Mouse (Mus musculus): Measurements from ENCODE around the gene Sbno1. TPM values are rescaled to one million over a fixed set of nuclear protein-coding genes. Genes with fewer than 3 reads are reported as not detected.

Sbno1 gene
- polyA plus RNA-seq, 1 experiment from 2014 or later, result 30.6 TPM

GRCm38 (mm10) chr5:124355425-124355959 is 70.3 kb downstream of the Sbno1 start:
- no peaks in the 10 kb centered on the region for H3K27me3 ChIP-seq (ENCODE audit: insufficient read depth, low read length)
- no peaks in the 10 kb centered on the region for H3K9me3 ChIP-seq (ENCODE audit: low read length)
- peaks cover 28% of the 10 kb centered on the region for H3K4me1 ChIP-seq (ENCODE audit: insufficient read depth)
- peak overlapping the region; percentile 97 for H3K4me3 ChIP-seq (ENCODE audit: low read depth, low read length)
- WGBS (ENCODE audit: insufficient replicate concordance), result 9% methylated on average over 12 of the region's 12 CpGs
- H3K27ac ChIP-seq (ENCODE audit: low read depth), result no peak overlapping the region
- H3K36me3 ChIP-seq (replicated peaks; ENCODE audit: insufficient read depth, low read length), result no peaks in the 10 kb centered on the region
- H3K9ac ChIP-seq (replicated peaks), result peak overlapping the region; percentile 97; the same call in 1 of the 2 replicates
- no peak for TF ChIP-seq CTCF (IDR thresholded peaks at IDR 0.05; ENCODE audit: low read depth)
- no peak for TF ChIP-seq EP300 (IDR thresholded peaks at IDR 0.05; ENCODE audit: low read depth)
- DNase-seq, result no peak
- ATAC-seq, result no peak
- H3K4me2 ChIP-seq (ENCODE audit: low read depth, low read length), result peak overlapping the region; percentile 75

- peak; percentile 52 for DNase-seq
- WGBS (ENCODE audit: insufficient replicate concordance), result under 1% methylated on average over 33 of the region's 60 CpGs
- peak overlapping the region; percentile 97 for H3K9ac ChIP-seq (replicated peaks)
- no peak for TF ChIP-seq CTCF (IDR thresholded peaks at IDR 0.05; ENCODE audit: low read depth)
- no peak for TF ChIP-seq EP300 (IDR thresholded peaks at IDR 0.05; ENCODE audit: low read depth)
- H3K4me3 ChIP-seq (ENCODE audit: low read depth, low read length), result peak overlapping the region; percentile 97
- H3K9me3 ChIP-seq (ENCODE audit: low read length), result no peaks in the 10 kb centered on the region
- ATAC-seq, result peak; percentile 76
- H3K27me3 ChIP-seq (ENCODE audit: insufficient read depth, low read length), result no peaks in the 10 kb centered on the region
- peaks cover 28% of the 10 kb centered on the region for H3K4me1 ChIP-seq (ENCODE audit: insufficient read depth)
- 0 out of 2 replicates have a peak, but pooled peaks cover under 1% of the 10 kb centered on the region for H3K36me3 ChIP-seq (replicated peaks; ENCODE audit: insufficient read depth, low read length)
- H3K27ac ChIP-seq (ENCODE audit: low read depth), result peak overlapping the region; percentile 95
- peak overlapping the region; percentile 75 for H3K4me2 ChIP-seq (ENCODE audit: low read depth, low read length)
These were observed 71.0 kb downstream of the Sbno1 start for GRCm38 (mm10) chr5:124354574-124355424.

DNA sequence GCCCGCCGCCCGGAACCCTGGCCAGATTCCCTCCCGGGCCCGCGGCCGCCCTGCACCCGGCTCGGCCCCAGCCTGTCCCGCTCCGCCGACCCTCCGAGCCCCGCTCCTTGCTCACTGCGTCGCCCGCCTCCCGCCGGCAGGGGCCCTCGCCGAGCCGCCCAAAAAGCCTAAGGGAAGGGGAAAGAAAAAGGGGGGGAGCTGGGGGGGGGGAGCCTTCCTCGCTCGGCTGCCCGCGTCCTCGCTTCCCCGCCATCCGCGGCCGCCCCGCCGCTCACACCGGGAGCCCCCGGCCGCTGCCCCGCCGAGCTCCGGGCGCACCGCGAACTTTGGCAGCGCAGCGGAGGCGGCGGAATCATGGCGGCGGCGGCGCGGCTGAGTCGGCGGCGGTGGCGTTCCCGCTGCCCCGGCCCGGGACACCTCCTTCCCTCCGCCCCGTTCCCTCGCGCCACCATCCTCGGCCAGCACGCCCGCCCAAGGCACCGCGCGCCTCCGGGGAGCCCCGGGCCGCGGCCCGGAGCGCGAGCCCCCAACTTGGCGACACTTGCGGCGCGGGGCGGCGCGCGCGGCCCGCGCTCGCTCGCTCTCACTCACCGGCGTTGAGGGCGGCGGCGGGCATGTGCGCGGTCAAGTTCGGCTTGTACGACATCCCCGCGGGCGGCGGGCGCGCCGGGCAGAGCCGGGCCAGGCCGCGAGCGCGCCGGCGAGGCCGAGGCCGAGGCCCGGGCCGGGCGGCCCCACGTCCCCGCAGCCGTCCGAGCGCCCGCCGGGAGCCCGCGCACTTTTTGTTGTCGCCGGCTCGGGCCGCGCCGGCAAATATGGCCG is 71.9 kb downstream of the Sbno1 start:
- Histone ChIP-seq H3K4me2 (ENCODE audit: low read depth, low read length) (peak overlapping the region; percentile 99), H3K4me3 (ENCODE audit: low read depth, low read length) (peak overlapping the region; percentile 97), H3K9ac (replicated peaks) (peak overlapping the region; percentile 97), H3K36me3 (replicated peaks; ENCODE audit: insufficient read depth, low read length) (peaks cover 8% of the 10 kb centered on the region), H3K9me3 (ENCODE audit: low read length) (no peaks in the 10 kb centered on the region), H3K27me3 (ENCODE audit: insufficient read depth, low read length) (no peaks in the 10 kb centered on the region), H3K4me1 (ENCODE audit: insufficient read depth) (peaks cover 28% of the 10 kb centered on the region), H3K27ac (ENCODE audit: low read depth) (peak overlapping the region; percentile 95)
- ATAC-seq (peak; percentile 60), DNase-seq (peak; percentile 82)
- TF ChIP-seq CTCF (IDR thresholded peaks at IDR 0.05; ENCODE audit: low read depth), result peak; percentile 59
- TF ChIP-seq EP300 (IDR thresholded peaks at IDR 0.05; ENCODE audit: low read depth), result no peak
- under 1% methylated on average over 39 of the region's 132 CpGs for WGBS (ENCODE audit: insufficient replicate concordance)

DNA sequence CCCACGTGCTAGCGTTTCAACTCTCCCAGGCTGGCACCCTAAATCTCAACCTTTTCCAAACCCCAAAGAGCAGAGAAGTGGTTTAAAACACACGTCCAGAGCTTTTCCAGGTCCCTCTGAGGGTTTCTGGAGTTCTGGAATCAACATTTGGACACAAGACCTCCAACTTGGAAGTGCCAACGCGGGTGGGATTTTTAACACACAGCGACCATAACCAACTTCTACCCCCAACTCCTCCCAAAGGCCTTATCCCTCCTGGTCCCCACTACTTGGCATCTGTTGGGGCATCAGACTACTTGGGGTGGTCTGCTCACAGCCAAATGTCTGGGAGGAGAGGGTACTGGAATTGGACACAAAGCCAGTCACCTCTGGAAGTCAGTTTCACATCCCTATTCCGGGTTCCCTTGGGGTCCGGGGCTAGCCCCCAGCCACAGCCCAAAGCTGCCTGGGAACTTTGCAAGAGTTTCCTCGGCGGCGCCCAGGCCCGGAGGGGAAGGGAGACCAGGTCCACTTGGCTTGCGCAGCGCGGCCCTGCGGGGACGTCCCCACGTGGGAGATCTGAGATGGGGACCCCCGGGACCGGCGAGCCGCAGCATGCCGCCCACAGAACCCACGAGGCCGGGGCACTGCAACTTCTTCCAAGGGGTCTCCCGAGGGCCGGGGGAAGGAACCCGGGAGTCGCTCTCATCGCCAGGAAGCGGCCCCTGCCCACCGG is 72.6 kb downstream of the Sbno1 start:
- Histone ChIP-seq H3K4me3 (ENCODE audit: low read depth, low read length) (peak overlapping the region; percentile 97), H3K27me3 (ENCODE audit: insufficient read depth, low read length) (no peaks in the 10 kb centered on the region), H3K4me2 (ENCODE audit: low read depth, low read length) (peak overlapping the region; percentile 99), H3K9ac (replicated peaks) (peak overlapping the region; percentile 97), H3K9me3 (ENCODE audit: low read length) (no peaks in the 10 kb centered on the region), H3K4me1 (ENCODE audit: insufficient read depth) (peaks cover 28% of the 10 kb centered on the region), H3K36me3 (replicated peaks; ENCODE audit: insufficient read depth, low read length) (peaks cover 16% of the 10 kb centered on the region), H3K27ac (ENCODE audit: low read depth) (peak overlapping the region; percentile 95)
- no peak for TF ChIP-seq EP300 (IDR thresholded peaks at IDR 0.05; ENCODE audit: low read depth)
- TF ChIP-seq CTCF (IDR thresholded peaks at IDR 0.05; ENCODE audit: low read depth), result no peak
- ATAC-seq, result peak; percentile 6; the same call in 1 of the 2 replicates
- DNase-seq, result no peak
- WGBS (ENCODE audit: insufficient replicate concordance), result 6% methylated on average over 25 of the region's 32 CpGs

- peaks cover 20% of the 10 kb centered on the region for H3K36me3 ChIP-seq (replicated peaks; ENCODE audit: insufficient read depth, low read length)
- H3K9me3 ChIP-seq (ENCODE audit: low read length), result no peaks in the 10 kb centered on the region
- H3K9ac ChIP-seq (replicated peaks), result peak overlapping the region; percentile 97
- 4% methylated on average over 24 of the region's 30 CpGs for WGBS (ENCODE audit: insufficient replicate concordance)
- H3K4me1 ChIP-seq (ENCODE audit: insufficient read depth), result peaks cover 28% of the 10 kb centered on the region
- peak overlapping the region; percentile 99 for H3K4me2 ChIP-seq (ENCODE audit: low read depth, low read length)
- 0 out of 2 replicates have a peak, but pooled peaks have one; percentile 22 for TF ChIP-seq CTCF (IDR thresholded peaks at IDR 0.05; ENCODE audit: low read depth)
- TF ChIP-seq EP300 (IDR thresholded peaks at IDR 0.05; ENCODE audit: low read depth), result no peak
- ATAC-seq, result peak; percentile 57
- H3K27me3 ChIP-seq (ENCODE audit: insufficient read depth, low read length), result no peaks in the 10 kb centered on the region
- peak overlapping the region; percentile 95 for H3K27ac ChIP-seq (ENCODE audit: low read depth)
- peak overlapping the region; percentile 97 for H3K4me3 ChIP-seq (ENCODE audit: low read depth, low read length)
- peak; percentile 78 for DNase-seq
These were observed 73.5 kb downstream of the Sbno1 start for GRCm38 (mm10) chr5:124352141-124352920.

Data from liver, postnatal 0 days (tissue).